Mouse (Mus musculus) mouse embryonic stem cell (cell line): ENCODE measurements around the gene Mtch1.

Experiments used
- in situ Hi-C, 2 experiments: fragments of 300-500 bp; cut with MboI; formaldehyde crosslinking; loops; 1 replicate in 1 of 2; 3 replicates in 1 of 2; pipeline ENCODE4 v1.14.3; 2019 to 2020; ENCODE audit warnings: low sequenced_read_pairs in 2 of 2, low pct_unique_long_range_greater_than_20kb in 1 of 2, mixed read lengths in 1 of 2; ENCODE audit not compliant: unreplicated experiment in 1 of 2

Mtch1 gene

GRCm38 (mm10) chr17:29347645-29348256 is at the start of gene Mtch1:
Gene Mtch1, minus strand, starts transcription at chr17:29347934.
- in situ Hi-C loops: no loop called here

DNA sequence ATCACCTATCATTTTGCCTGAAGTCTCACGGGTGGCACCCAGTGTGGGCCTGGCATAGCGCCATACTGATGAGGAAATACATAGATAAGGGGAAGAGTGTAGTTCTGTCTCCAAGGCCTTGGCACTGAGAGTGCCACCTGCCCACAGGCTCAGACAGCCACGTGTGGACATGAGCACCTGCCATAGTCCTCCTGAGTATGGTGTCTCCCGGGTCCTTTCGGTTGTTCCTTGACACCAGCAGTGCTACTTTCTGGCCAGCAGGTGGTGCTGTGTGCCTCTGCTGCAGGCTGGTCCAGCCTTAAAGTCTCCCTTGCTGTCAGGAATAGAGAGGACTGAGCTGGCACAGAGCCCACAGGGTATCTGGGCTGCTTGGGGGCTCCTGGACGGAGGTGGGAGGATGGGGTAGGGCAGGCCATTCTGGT is 49.1 kb upstream of the Mtch1 start:
- in situ Hi-C loops: loop anchor here in 1 of 2 experiments (5.0 kb wide), 1 partner anchor 90 kb away; no protein-coding TSS in a partner anchor

- in situ Hi-C loops: loop anchor here in 1 of 2 experiments (5.0 kb wide), 1 partner anchor 91 kb away; no protein-coding TSS in a partner anchor
Observed at GRCm38 (mm10) chr17:29396056-29396799, 48.5 kb upstream of the Mtch1 start.

- in situ Hi-C loops: loop anchor here in 1 of 2 experiments (5.0 kb wide), 1 partner anchor 92 kb away; no protein-coding TSS in a partner anchor
Observed at GRCm38 (mm10) chr17:29395381-29395780, 47.6 kb upstream of the Mtch1 start.

GRCm38 (mm10) chr17:29394761-29395160 is 47.0 kb upstream of the Mtch1 start:
- in situ Hi-C loops: loop anchor here (5.0 kb wide), 2 partner anchors 93 to 118 kb away; no protein-coding TSS in a partner anchor

GRCm38 (mm10) chr17:29394106-29394760 is 46.5 kb upstream of the Mtch1 start:
- in situ Hi-C loops: loop anchor here in 1 of 2 experiments (5.0 kb wide), 1 partner anchor 118 kb away; no protein-coding TSS in a partner anchor

DNA sequence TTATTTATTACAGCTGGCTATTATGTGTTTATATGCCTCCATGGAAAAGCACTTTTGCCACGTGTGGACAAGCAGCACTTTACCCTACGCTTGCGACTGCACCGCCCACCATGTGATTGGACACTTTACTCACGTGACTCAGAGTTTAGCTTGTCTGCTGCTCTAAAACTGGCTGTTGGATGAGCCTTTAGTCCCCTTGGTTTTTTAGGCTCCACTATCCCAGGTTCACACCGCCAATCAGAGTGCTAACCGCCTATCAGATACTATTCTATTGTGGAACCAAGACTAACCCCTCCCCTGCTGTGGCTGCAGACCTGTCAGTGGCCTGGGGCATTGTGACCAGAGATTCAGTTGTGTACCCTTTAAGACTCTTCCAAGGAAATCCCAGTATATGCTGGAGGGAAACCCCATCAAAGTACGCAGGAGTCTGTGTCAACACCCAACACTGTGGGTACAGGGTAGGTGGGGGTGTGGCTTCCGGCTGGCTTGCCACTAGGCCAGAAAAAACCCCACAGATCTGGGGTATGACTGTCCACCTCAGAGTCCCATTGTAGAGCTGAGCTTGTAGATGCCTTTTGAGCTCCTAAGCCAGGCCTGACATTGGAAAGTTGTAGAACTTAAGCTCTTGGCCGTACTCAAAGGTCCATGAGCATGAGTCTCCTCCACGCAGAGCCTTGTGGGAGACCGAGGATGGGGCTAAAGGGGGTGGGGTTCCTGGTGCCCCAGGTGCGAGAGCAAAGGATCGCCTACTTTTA is 45.8 kb upstream of the Mtch1 start:
- in situ Hi-C loops: loop anchor here in 1 of 2 experiments (5.0 kb wide), 1 partner anchor 119 kb away; no protein-coding TSS in a partner anchor

DNA sequence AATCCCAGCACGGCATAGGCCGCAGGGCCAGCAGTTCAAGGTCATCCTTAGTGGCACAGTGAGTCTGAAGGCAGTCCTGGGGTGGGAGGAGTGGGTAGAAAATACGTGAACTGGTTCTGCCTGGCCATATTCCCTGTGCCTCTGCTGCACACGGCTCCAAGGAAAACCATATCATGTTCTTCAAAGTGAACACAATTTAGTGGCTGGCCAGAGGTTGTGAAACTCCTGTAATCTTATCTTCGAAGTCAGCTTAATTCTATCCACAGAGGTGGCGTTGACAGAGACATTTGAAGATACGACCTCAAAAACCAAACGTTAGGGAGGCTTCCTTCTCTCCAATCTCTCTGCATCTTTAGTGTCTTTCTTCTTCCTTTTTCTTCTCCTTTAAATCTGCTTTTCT is 43.5 kb upstream of the Mtch1 start:
- in situ Hi-C loops: loop anchor here in 1 of 2 experiments (5.0 kb wide), 1 partner anchor 121 kb away; no protein-coding TSS in a partner anchor

GRCm38 (mm10) chr17:29388978-29389377 is 41.2 kb upstream of the Mtch1 start:
- in situ Hi-C loops: no loop called here

- in situ Hi-C loops: no loop called here
Observed at GRCm38 (mm10) chr17:29385746-29386145, 38.0 kb upstream of the Mtch1 start.

- in situ Hi-C loops: no loop called here
Observed at GRCm38 (mm10) chr17:29384850-29385438, 37.2 kb upstream of the Mtch1 start.

- in situ Hi-C loops: no loop called here
Observed at GRCm38 (mm10) chr17:29383923-29384322, 36.2 kb upstream of the Mtch1 start.

DNA sequence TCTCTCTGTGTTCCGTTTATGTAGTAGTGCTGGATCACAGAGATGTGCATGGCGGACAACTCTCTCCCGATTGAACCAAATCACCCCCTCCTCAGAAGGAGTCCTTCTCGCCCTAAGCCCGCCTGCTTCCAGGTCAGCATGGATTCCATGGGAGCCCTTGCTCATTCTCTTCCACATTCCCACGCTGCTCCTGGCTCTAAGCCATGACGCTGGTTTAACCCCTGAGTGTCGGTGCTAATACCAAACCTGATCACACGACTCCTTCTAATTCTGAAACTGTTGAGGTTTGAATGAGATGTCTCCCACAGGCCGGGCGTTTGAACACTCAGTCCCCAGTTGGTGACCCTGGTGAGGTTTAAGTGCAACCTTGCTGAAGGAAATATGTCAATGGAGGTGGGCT is 34.7 kb upstream of the Mtch1 start:
- in situ Hi-C loops: no loop called here

DNA sequence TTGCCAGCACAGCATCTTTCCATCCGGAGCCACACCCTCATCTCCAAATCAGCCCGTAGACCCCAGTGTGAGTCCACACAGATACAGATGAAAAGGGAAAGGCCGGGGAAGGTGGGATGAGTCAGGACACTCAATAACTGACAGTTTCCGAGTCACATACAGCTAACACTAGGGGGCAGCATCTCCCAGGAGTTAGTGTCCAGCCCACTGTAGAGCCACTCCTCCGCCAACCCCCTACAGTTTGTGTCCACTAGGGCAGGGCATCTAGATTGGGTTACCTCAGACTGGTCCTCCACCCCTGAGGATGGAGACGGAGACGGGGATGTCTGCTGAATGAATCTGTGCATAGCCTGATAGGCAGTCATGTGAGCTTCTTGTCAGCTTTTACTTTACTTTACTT is 33.7 kb upstream of the Mtch1 start:
- in situ Hi-C loops: no loop called here

DNA sequence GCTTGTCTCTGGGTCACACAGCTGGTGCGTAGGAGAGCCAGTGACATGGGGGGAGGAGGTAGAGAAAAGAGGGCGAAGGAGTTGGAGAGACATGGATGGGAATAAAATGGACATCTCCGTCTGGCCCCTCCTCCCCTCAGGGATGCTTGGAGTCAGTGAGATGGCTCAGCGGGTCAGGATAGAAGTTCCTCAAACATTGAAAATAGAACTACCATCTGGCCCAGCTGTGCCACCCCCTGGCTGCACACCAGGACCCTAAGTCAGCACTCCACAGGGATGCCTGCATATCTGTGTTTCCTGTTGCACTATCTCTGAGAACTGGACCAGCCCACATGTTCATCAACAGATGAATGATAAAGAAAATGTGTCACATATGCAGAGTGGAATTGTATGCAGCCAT is 32.5 kb upstream of the Mtch1 start:
- in situ Hi-C loops: no loop called here

- in situ Hi-C loops: no loop called here
Observed at GRCm38 (mm10) chr17:29378056-29378455, 30.3 kb upstream of the Mtch1 start.

GRCm38 (mm10) chr17:29375871-29376270 is 28.1 kb upstream of the Mtch1 start:
- in situ Hi-C loops: no loop called here
